7 mouse cellular contexts compared by ENCODE assay signal in genomic region chr4:108405766-108406137, GRCm38 (mm10). TPM values are rescaled to one million over a fixed set of nuclear protein-coding genes. Genes with fewer than 3 reads are reported as not detected.
A peak's percentile ranks its signal among the peaks of the same experiment; 100 is the strongest.
DNase-seq lines count a peak whose midpoint lies in the region; ATAC-seq lines count a peak whose summit lies in the region.

No protein-coding gene starts in this region.

- 70% methylated on average over 3 of the region's 3 CpGs for WGBS in embryonic facial prominence, embryonic 13.5 days
- WGBS in hindbrain, embryonic 13.5 days: 75% methylated on average over 3 of the region's 3 CpGs
- 65% methylated on average over 3 of the region's 3 CpGs for WGBS in liver, embryonic 11.5 days
- 61% methylated on average over 3 of the region's 3 CpGs for WGBS in neural tube, embryonic 13.5 days

- H3K36me3 ChIP-seq in embryonic facial prominence, embryonic 13.5 days: peaks cover 22% of the 10 kb centered on the region
- peaks cover 5% of the 10 kb centered on the region for H3K36me3 ChIP-seq in hindbrain, embryonic 13.5 days
- no peaks in the 10 kb centered on the region for H3K36me3 ChIP-seq in liver, embryonic 11.5 days (ENCODE audit: control insufficient read depth, insufficient read depth, low read length)
- H3K36me3 ChIP-seq in neural tube, embryonic 13.5 days: peaks cover 7% of the 10 kb centered on the region; the same call in 1 of the 2 replicates

- peak overlapping the region; percentile 83 for H3K4me2 ChIP-seq in embryonic facial prominence, embryonic 13.5 days
- H3K4me2 ChIP-seq in hindbrain, embryonic 13.5 days: peak overlapping the region; percentile 79
- H3K4me2 ChIP-seq in liver, embryonic 11.5 days: peak overlapping the region; percentile 71
- peak overlapping the region; percentile 84 for H3K4me2 ChIP-seq in neural tube, embryonic 13.5 days

- DNase-seq in adipocyte (ENCODE audit: low spot score): peak; percentile 59
- DNase-seq in liver, embryonic 11.5 days (ENCODE audit: low spot score): no peak
- no peak for DNase-seq in spleen, postnatal 10 days (ENCODE audit: low spot score in 2 of 2)
- DNase-seq in B cell, adult 2 months: no peak

- no peak for ATAC-seq in embryonic facial prominence, embryonic 13.5 days (ENCODE audit: insufficient number of reproducible peaks, insufficient read depth, low FRiP score, low TSS enrichment, low read depth)
- peak; percentile 61 for ATAC-seq in hindbrain, embryonic 13.5 days (ENCODE audit: low FRiP score)
- ATAC-seq in liver, embryonic 11.5 days (replicated peaks; ENCODE audit: low FRiP score): no peak; the same call in 1 of the 2 replicates
- ATAC-seq in neural tube, embryonic 13.5 days (ENCODE audit: low read depth): peak; percentile 60; the same call in 1 of the 2 replicates

- H3K27ac ChIP-seq in embryonic facial prominence, embryonic 13.5 days: peak overlapping the region; percentile 83
- peak overlapping the region; percentile 62; the same call in 1 of the 2 replicates for H3K27ac ChIP-seq in hindbrain, embryonic 13.5 days
- H3K27ac ChIP-seq in liver, embryonic 11.5 days (ENCODE audit: low read depth, low read length): peak overlapping the region; percentile 62
- peak overlapping the region; percentile 64 for H3K27ac ChIP-seq in neural tube, embryonic 13.5 days (replicated peaks)

- H3K9me3 ChIP-seq in embryonic facial prominence, embryonic 13.5 days: no peaks in the 10 kb centered on the region
- H3K9me3 ChIP-seq in hindbrain, embryonic 13.5 days: no peaks in the 10 kb centered on the region
- H3K9me3 ChIP-seq in liver, embryonic 11.5 days (ENCODE audit: control insufficient read depth, low read length): no peaks in the 10 kb centered on the region
- no peaks in the 10 kb centered on the region for H3K9me3 ChIP-seq in neural tube, embryonic 13.5 days

- peak overlapping the region; percentile 86 for H3K9ac ChIP-seq in embryonic facial prominence, embryonic 13.5 days
- peak overlapping the region; percentile 81 for H3K9ac ChIP-seq in hindbrain, embryonic 13.5 days
- peak overlapping the region; percentile 50 for H3K9ac ChIP-seq in liver, embryonic 11.5 days (ENCODE audit: low read depth, low read length)
- peak overlapping the region; percentile 80 for H3K9ac ChIP-seq in neural tube, embryonic 13.5 days

- H3K4me3 ChIP-seq in embryonic facial prominence, embryonic 13.5 days: peak overlapping the region; percentile 57
- peak overlapping the region; percentile 48 for H3K4me3 ChIP-seq in hindbrain, embryonic 13.5 days
- peak overlapping the region; percentile 49 for H3K4me3 ChIP-seq in liver, embryonic 11.5 days (ENCODE audit: low read depth, low read length)
- H3K4me3 ChIP-seq in neural tube, embryonic 13.5 days: peak overlapping the region; percentile 51

- H3K27me3 ChIP-seq in embryonic facial prominence, embryonic 13.5 days: no peaks in the 10 kb centered on the region
- H3K27me3 ChIP-seq in hindbrain, embryonic 13.5 days: no peaks in the 10 kb centered on the region
- peaks cover 13% of the 10 kb centered on the region for H3K27me3 ChIP-seq in liver, embryonic 11.5 days (replicated peaks; ENCODE audit: control insufficient read depth, insufficient read depth, low read length)
- no peaks in the 10 kb centered on the region for H3K27me3 ChIP-seq in neural tube, embryonic 13.5 days

- H3K4me1 ChIP-seq in embryonic facial prominence, embryonic 13.5 days: peaks cover 23% of the 10 kb centered on the region
- H3K4me1 ChIP-seq in hindbrain, embryonic 13.5 days (replicated peaks): peaks cover 16% of the 10 kb centered on the region
- H3K4me1 ChIP-seq in liver, embryonic 11.5 days (replicated peaks; ENCODE audit: control insufficient read depth, insufficient read depth, low read length): peaks cover 4% of the 10 kb centered on the region; the same call in 1 of the 2 replicates
- peaks cover 24% of the 10 kb centered on the region for H3K4me1 ChIP-seq in neural tube, embryonic 13.5 days (replicated peaks)

RNA-seq across cellular contexts. Expression of gene Gpx7, which starts 1.0 kb away (rescaled TPM):
- polyA plus RNA-seq in embryonic facial prominence, embryonic 13.5 days (2015; fragmentation: Nextera tagmentation; extraction: Ambion mirVana): 86.0 and 102 TPM in 2 replicates
- 34.1 and 35.8 TPM in 2 replicates for polyA plus RNA-seq in hindbrain, embryonic 13.5 days (2015; fragmentation: Nextera tagmentation; extraction: Ambion mirVana)
- 21.5 and 21.8 TPM in 2 replicates for polyA plus RNA-seq in liver, embryonic 11.5 days (2014; fragmentation: Nextera tagmentation; extraction: Ambion mirVana)
- 36.5 and 40.7 TPM in 2 replicates for polyA plus RNA-seq in neural tube, embryonic 13.5 days (2015; fragmentation: Nextera tagmentation; extraction: Ambion mirVana)

RNA-seq across cellular contexts. Expression of gene Shisal2a, which starts 22.6 kb away (rescaled TPM):
- polyA plus RNA-seq in embryonic facial prominence, embryonic 13.5 days (2015; fragmentation: Nextera tagmentation; extraction: Ambion mirVana): 2.1 and 2.8 TPM in 2 replicates
- 4.9 and 5.3 TPM in 2 replicates for polyA plus RNA-seq in hindbrain, embryonic 13.5 days (2015; fragmentation: Nextera tagmentation; extraction: Ambion mirVana)
- polyA plus RNA-seq in liver, embryonic 11.5 days (2014; fragmentation: Nextera tagmentation; extraction: Ambion mirVana): 1.0 and 1.9 TPM in 2 replicates
- 4.0 and 4.1 TPM in 2 replicates for polyA plus RNA-seq in neural tube, embryonic 13.5 days (2015; fragmentation: Nextera tagmentation; extraction: Ambion mirVana)

RNA-seq across cellular contexts. Expression of gene Tut4, which starts 53.5 kb away (rescaled TPM):
- 103 and 125 TPM in 2 replicates for polyA plus RNA-seq in embryonic facial prominence, embryonic 13.5 days (2015; fragmentation: Nextera tagmentation; extraction: Ambion mirVana)
- polyA plus RNA-seq in hindbrain, embryonic 13.5 days (2015; fragmentation: Nextera tagmentation; extraction: Ambion mirVana): 67.6 and 81.8 TPM in 2 replicates
- polyA plus RNA-seq in liver, embryonic 11.5 days (2014; fragmentation: Nextera tagmentation; extraction: Ambion mirVana): 39.1 and 49.7 TPM in 2 replicates
- polyA plus RNA-seq in neural tube, embryonic 13.5 days (2015; fragmentation: Nextera tagmentation; extraction: Ambion mirVana): 69.7 and 97.5 TPM in 2 replicates

Comparison
In these comparisons a context has a peak if more than half of its experiments do, and no peak if none do; other contexts are left out.
1. ATAC-seq: peak in hindbrain, embryonic 13.5 days (single experiment) and neural tube, embryonic 13.5 days (single experiment); none in embryonic facial prominence, embryonic 13.5 days (single experiment) and liver, embryonic 11.5 days (single experiment).
2. Peak in every context shown above with its lines, with median percentiles within 50 percentile points of each other: H3K27ac ChIP-seq, H3K4me2 ChIP-seq, H3K4me3 ChIP-seq and H3K9ac ChIP-seq.